Mouse (Mus musculus): Measurements from ENCODE around the gene Dpyd.

Gene Dpyd

DNA sequence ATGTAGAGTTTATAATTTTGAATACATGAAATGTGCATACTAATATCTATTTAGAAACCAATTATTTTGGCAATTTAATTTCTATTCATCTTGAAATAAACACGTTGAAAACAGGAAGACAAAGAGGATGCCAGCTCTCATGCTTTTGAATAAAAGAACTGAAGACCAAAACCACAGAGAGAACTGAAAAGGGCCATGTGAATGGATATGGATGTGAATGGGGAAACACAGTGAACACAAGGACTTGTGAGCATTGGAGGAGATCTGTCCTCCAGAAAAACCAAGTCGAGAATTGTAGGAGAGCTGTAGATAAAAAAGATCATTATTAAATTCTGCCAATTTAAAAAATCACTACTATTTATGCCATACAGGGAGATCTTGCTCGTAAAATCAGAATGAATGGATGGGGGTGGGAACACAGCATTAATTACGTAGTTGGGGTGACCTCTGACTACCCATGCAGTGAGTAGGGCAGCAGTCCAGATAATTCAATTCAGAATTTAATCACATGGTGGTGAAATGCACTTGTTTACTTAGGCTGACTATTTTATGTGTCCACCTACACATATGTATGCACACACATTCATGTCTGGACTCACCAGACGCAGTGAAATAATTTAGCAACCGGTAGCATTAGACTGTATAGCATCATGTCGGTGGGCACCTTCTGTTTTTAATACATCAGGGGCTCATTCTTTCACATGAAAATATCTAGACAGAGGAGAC, 114.3 kb downstream of the Dpyd start:
- no peak for DNase-seq (ENCODE audit: low spot score)

GRCm38 (mm10) chr3:118680803-118681202, 118.9 kb downstream of the Dpyd start:
- DNase-seq (ENCODE audit: low spot score): no peak

DNA sequence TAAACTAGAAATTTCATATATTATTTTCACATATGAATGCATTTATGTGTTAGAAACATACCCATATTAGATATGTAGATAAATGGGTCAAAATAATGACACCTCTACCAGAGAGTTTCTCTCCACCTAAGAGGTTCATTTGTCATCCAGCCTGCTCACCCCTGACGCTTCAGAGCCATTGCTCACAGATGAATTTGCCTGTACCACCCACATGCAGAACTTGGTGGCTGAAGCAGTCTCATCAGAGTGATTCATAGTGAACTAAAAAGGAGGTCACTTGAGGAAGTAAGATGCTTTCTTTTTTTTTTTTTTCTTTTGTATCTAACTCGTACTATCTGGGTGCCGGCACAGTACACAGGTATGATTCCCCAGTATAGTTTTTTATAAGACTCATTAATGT, 188.3 kb downstream of the Dpyd start:
- DNase-seq (ENCODE audit: low spot score): no peak

- DNase-seq (ENCODE audit: low spot score): no peak
These were observed 191.7 kb downstream of the Dpyd start for GRCm38 (mm10) chr3:118753623-118754022.

- no peak for DNase-seq (ENCODE audit: low spot score)
These were observed 194.2 kb downstream of the Dpyd start for GRCm38 (mm10) chr3:118756099-118756498.

GRCm38 (mm10) chr3:118812885-118813284, 251.0 kb downstream of the Dpyd start:
- DNase-seq (ENCODE audit: low spot score): no peak

GRCm38 (mm10) chr3:118850613-118851527, 288.9 kb downstream of the Dpyd start:
- DNase-seq (ENCODE audit: low spot score): no peak

- no peak for DNase-seq (ENCODE audit: low spot score)
These were observed 290.8 kb downstream of the Dpyd start for GRCm38 (mm10) chr3:118852711-118853110.

DNA sequence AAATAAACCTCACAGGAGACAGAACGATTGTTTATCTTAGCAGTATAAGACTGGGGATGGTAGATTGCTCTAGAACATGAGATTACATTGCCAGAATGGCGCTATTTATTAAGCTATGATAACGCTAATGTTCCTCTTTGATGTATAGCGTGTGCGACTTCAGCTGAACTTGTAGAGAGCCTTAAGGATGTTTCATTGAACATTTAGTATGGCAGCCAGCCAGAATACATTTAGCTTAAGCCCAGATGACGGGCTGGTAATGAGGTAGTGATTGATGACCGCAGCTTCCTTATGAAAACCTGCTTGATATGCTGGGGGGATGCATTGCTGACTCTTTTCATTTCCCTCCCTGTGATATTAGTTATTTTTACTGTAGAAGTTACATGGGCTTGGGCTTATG, 293.5 kb downstream of the Dpyd start:
- DNase-seq (ENCODE audit: low spot score): no peak

- no peak for DNase-seq (ENCODE audit: low spot score)
These were observed 307.5 kb downstream of the Dpyd start for GRCm38 (mm10) chr3:118869113-118870107.

DNA sequence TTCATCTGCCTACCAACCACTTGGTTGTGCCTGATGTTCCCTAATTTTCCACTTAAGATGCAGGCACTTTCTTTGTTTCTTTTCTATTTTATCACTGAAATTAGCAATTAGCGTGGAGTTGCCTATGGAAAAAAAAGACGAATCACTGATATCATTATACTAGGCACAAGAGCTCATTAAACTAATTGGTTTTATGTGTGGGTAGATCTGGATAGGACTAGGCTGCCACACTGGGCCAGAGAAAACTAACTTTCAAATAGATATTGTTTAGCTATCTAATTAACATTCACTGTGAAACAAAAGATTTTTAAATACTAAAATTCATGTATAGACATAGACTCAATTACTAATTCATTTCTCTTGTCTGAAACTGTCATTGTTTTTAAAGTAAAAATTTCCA, 313.9 kb downstream of the Dpyd start:
- no peak for DNase-seq (ENCODE audit: low spot score)

DNA sequence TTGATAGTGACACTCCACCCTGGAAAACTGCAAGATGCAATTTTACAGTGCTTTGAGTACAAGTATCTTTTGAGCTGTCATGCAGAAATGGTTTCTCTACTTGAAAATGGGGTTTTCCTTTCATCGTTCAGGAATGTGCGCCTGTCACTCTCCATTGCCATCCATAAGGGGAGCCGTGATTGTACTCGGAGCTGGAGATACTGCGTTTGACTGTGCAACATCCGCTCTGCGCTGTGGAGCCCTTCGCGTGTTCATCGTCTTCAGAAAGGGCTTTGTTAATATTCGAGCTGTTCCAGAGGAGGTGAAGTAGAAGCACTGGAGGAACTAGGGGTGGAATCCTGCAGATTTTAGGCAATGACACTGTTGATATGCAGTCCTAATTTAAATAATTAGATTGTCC, 337.1 kb downstream of the Dpyd start:
- DNase-seq (ENCODE audit: low spot score): no peak

- DNase-seq (ENCODE audit: low spot score): no peak
These were observed 429.4 kb downstream of the Dpyd start for GRCm38 (mm10) chr3:118991312-118991711.

GRCm38 (mm10) chr3:118991793-118992192, 429.9 kb downstream of the Dpyd start:
- DNase-seq (ENCODE audit: low spot score): no peak

- no peak for DNase-seq (ENCODE audit: low spot score)
These were observed 459.3 kb downstream of the Dpyd start for GRCm38 (mm10) chr3:119021255-119021654.

DNA sequence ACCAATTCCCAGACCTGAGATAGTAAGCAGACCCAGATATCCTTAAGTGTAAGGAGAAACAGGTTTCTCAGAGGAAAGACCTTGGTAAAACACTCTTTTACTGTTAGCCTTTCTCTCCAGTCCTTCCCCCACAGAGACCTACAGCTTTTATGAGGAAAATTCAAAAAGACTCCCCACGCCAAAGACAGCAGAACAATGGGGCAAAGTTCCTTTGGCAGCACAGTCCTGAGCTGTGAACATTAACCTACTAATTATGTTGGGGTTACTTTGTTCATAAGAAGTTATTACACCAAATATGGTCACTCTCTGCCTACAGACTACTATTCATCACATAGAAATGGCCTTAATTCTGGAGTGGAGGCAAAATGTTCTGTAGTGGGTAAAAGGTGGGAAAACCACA, 480.7 kb downstream of the Dpyd start:
- no peak for DNase-seq (ENCODE audit: low spot score)

- no peak for DNase-seq (ENCODE audit: low spot score)
These were observed 494.2 kb downstream of the Dpyd start for GRCm38 (mm10) chr3:119056144-119056543.

GRCm38 (mm10) chr3:119063214-119063613, 501.3 kb downstream of the Dpyd start:
- no peak for DNase-seq (ENCODE audit: low spot score)

GRCm38 (mm10) chr3:119063642-119064041, 501.7 kb downstream of the Dpyd start:
- no peak for DNase-seq (ENCODE audit: low spot score)

DNA sequence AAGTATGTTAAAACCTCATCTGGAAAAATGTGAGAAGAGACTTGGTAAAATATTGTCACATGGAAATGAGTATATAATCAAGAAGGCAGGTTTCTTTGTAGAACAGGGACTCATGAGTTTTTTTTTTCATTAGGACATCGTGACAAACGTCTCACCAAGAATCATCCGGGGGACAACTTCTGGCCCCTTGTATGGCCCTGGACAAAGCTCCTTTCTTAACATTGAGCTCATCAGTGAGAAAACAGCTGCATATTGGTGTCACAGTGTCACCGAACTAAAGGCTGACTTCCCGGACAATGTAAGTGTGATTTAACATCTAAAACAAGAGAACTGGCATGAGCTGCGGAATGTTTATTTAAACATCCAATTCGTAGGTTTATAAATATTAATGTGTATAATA, 502.8 kb downstream of the Dpyd start:
- DNase-seq (ENCODE audit: low spot score): no peak

DNA sequence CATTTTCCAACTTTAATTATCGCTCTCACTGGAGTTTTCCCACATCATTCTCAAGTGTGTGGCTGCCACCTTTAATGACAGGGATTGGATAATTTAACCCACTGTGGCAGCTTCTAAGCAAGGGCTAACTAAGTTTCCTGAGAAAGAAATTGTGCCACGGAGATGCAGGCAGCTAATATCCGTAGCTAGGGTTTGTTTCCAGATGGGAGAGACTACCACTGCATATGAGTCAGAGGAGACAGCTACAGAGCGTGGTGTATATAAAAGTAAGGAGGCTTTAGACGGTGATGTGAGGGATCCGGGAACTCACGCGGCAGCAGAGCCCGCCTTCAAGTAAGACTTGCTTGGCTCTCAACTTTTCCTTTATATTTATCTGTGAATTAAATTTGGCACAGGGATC, 505.3 kb downstream of the Dpyd start:
- no peak for DNase-seq (ENCODE audit: low spot score)

GRCm38 (mm10) chr3:119086618-119087017, 524.7 kb downstream of the Dpyd start:
- no peak for DNase-seq (ENCODE audit: low spot score)
